Mouse (Mus musculus) bone marrow, adult 2 months (tissue): ENCODE data around the gene D430042O09Rik. TPM values are rescaled to one million over a fixed set of nuclear protein-coding genes. Genes with fewer than 3 reads are reported as not detected.

Experiments used
- H3K27ac ChIP-seq: fragments of 200-500 bp; 2 replicates; pipeline ENCODE4 v1.5.1; 2012; ENCODE audit warnings: low read depth, mild to moderate bottlenecking, control low read depth, inconsistent platforms, low read length; ENCODE audit not compliant: control insufficient read depth, poor library complexity, insufficient read depth
- H3K4me1 ChIP-seq: fragments of 200-500 bp; 2 replicates; pipeline ENCODE4 v1.6.1; 2011; ENCODE audit warnings: low read length; ENCODE audit not compliant: control insufficient read depth, insufficient read depth
- H3K4me3 ChIP-seq: fragments of 200-500 bp; replicated peaks from 2 replicates; pipeline ENCODE3; 2011; ENCODE audit warnings: mild to moderate bottlenecking, low read depth, low read length, control low read depth; ENCODE audit not compliant: control insufficient read depth
- CTCF ChIP-seq: fragments of 200-500 bp; IDR thresholded peaks from 2 replicates; pipeline ENCODE4 v1.5.1; 2011; ENCODE audit warnings: low read length, control low read depth; ENCODE audit not compliant: control insufficient read depth, insufficient read depth
- POLR2A ChIP-seq: fragments of 200-500 bp; IDR thresholded peaks from 2 replicates; pipeline ENCODE4 v1.6.1; 2011; ENCODE audit warnings: low read depth, mild to moderate bottlenecking, control low read depth, low read length, borderline replicate concordance; ENCODE audit not compliant: control insufficient read depth
- WGBS: fragments of 180-500 bp; shearing (Covaris S2); methylation state at CpG from one replicate; pipeline ENCODE4 v1.1.7; 2018; 5-methylcytosine and 5-hydroxymethylcytosine counted together
- polyA plus RNA-seq: library from polyadenylated mRNA; stranded (reverse); fragments of >200 nt; gene quantifications from 2 replicates; pipeline ENCODE4 v1.2.4, GENCODE M21; 2011; ENCODE audit warnings: low replicate concordance; ENCODE audit not compliant: missing spikeins, insufficient read depth, insufficient read length

D430042O09Rik gene
- polyA plus RNA-seq, 1 experiment: 9.2 TPM

GRCm38 (mm10) chr7:125723189-125723972, 15.7 kb downstream of the D430042O09Rik start:
- no peak for TF ChIP-seq CTCF
- no peak for TF ChIP-seq POLR2A
- Histone ChIP-seq H3K4me1 (no peaks in the 10 kb centered on the region), H3K4me3 (no peak overlapping the region), H3K27ac (no peak overlapping the region)
- 79% methylated on average over 5 of the region's 5 CpGs for WGBS

DNA sequence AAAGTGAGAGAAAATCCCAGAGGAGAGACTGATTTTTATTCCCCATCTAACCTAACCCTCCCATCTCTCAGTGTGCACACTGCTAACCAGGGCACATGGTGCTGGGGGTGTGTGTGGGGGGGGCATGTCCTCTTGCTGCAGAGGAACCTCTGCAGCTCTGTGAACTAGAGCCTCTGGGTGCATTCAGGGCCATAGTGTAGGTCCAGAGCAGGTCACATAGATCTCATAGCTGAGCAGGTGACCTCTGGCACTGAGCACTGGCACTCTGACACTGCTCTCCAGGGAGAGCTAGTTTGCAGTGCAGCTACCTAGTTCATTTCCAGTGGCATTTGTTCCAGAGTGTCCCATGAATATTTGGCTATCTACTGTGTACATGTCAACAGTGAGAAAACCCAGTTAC, 24.0 kb downstream of the D430042O09Rik start:
- H3K4me1 ChIP-seq: no peaks in the 10 kb centered on the region
- H3K27ac ChIP-seq: no peak overlapping the region
- TF ChIP-seq CTCF: no peak
- no peak overlapping the region for H3K4me3 ChIP-seq

- Histone ChIP-seq H3K4me3 (no peak overlapping the region), H3K27ac (no peak overlapping the region), H3K4me1 (no peaks in the 10 kb centered on the region)
- no peak for TF ChIP-seq CTCF
- TF ChIP-seq POLR2A: no peak
- 79% methylated on average over 4 of the region's 4 CpGs for WGBS
These were observed 26.1 kb downstream of the D430042O09Rik start for GRCm38 (mm10) chr7:125733791-125734190.

- Histone ChIP-seq H3K4me3 (no peak overlapping the region), H3K4me1 (no peaks in the 10 kb centered on the region), H3K27ac (no peak overlapping the region)
- TF ChIP-seq POLR2A: no peak
- TF ChIP-seq CTCF: no peak
- 67% methylated on average over 4 of the region's 4 CpGs for WGBS
These were observed 28.8 kb downstream of the D430042O09Rik start for GRCm38 (mm10) chr7:125736366-125737015.

GRCm38 (mm10) chr7:125740521-125740920, 32.8 kb downstream of the D430042O09Rik start:
- 76% methylated on average over 2 of the region's 2 CpGs for WGBS
- TF ChIP-seq POLR2A (no peak), CTCF (no peak)
- no peak overlapping the region for H3K4me3 ChIP-seq
- no peaks in the 10 kb centered on the region for H3K4me1 ChIP-seq
- H3K27ac ChIP-seq: no peak overlapping the region

GRCm38 (mm10) chr7:125741271-125741703, 33.6 kb downstream of the D430042O09Rik start:
- no peak overlapping the region for H3K27ac ChIP-seq
- 28% methylated on average over 1 of the region's 1 CpGs for WGBS
- no peaks in the 10 kb centered on the region for H3K4me1 ChIP-seq
- no peak overlapping the region for H3K4me3 ChIP-seq
- no peak for TF ChIP-seq POLR2A

DNA sequence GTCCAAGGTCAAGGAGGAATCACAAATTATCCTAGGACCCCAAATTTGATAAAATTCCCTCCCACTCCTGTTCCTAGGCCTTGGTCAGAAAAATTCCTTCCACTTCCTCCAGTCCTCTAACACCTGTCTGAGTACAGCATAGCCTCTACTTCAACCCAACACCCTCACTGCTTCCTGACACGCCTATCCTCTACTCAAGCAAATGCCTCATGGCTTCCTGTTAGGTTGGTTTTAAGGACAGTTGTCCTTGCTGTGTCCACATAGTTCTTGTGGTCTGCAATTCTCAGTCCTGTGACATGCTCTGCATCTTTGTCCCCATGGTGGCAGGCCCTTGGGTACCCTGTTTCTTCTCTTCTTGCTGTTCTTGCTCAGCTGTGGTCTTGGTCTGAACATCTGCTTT, 37.1 kb downstream of the D430042O09Rik start:
- Histone ChIP-seq H3K4me3 (no peak overlapping the region), H3K4me1 (no peaks in the 10 kb centered on the region), H3K27ac (no peak overlapping the region)
- TF ChIP-seq POLR2A (no peak), CTCF (no peak)
- 60% methylated on average over 1 of the region's 1 CpGs for WGBS

DNA sequence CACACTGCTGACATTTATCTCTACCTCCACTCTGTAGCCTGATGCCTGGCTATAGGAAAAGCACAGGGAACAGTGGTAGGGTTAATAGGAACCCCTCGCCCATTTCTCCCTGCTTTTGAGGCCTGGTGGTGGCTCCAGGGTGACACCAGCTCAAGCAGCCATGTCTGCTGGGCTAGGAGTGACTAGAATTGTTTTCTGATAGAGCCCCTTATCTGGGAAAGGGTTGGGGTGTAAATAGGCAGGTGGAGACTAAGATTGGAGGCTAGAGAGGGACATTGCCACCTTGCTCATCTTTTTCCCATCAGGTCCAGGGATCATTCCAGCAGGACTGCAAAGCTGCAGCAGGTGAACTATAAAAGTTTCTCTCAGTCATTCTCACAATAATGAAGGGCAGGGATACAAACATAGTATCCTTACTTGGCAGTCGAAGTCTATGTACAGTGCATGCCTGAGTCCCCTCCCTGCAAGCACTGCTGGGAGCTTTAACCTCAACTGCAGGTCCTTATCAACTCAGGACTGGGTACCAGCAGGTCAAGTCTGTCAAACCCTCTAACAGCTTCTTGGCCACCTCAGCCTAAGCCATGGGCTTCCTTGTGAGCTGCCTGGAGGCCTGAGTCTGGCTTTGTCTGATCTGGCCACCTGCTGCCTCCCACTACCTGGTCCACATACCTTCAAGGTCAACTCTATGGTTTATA, 39.1 kb downstream of the D430042O09Rik start:
- no peak for TF ChIP-seq POLR2A
- WGBS: 80% methylated on average over 2 of the region's 2 CpGs
- Histone ChIP-seq H3K4me1 (no peaks in the 10 kb centered on the region), H3K27ac (no peak overlapping the region), H3K4me3 (no peak overlapping the region)
